In the genomic region with DNA sequence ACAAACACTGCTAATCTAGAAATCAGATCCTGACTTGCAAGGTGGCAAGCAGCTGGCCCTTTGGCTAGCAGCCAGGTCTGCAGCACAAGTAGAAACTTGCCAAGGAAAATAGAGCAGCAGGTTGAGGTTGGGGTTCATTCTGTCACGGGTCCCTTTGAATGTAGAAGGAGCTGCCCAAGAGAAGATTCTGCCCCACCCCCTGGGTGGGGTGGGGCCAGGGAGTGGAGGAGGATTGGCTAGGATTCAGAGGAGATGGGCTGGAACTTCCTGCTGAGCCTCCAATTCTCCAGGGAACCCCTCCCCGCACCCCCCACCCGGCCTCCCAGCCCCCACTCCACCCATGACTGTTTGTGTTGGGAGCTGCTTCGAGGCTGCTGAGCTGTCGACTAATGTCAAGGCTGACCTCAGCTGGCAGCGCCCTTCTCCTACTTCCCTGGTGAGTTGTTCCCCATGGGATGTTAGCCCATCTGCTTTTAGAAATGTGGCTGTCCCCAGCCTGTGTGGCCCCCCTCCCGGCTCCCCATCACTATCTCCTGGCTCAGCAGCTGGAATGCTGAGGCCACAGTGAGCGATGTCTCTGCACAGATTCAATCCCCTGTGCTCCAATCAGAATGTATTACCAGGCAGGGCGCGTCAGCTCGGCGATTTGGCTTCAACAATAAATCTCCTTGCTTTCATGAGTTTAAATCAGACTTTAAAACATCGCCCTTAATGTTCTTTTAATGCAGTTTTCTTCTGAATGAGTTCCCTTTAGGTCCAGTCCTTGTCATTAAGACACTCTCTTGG, we compare ENCODE assay signal across 8 mouse cellular contexts.
A peak's percentile ranks its signal among the peaks of the same experiment; 100 is the strongest.
DNase-seq lines count a peak whose midpoint lies in the region; ATAC-seq lines count a peak whose summit lies in the region.

No protein-coding gene starts in this region.

- no peaks in the 10 kb centered on the region for H3K36me3 ChIP-seq in megakaryocyte, embryonic 14.5 days (replicated peaks; ENCODE audit: low read length)
- no peaks in the 10 kb centered on the region for H3K36me3 ChIP-seq in embryonic facial prominence, embryonic 10.5 days (replicated peaks)
- H3K36me3 ChIP-seq in heart, embryonic 16.5 days (ENCODE audit: control insufficient read depth, insufficient read depth) = no peaks in the 10 kb centered on the region
- no peaks in the 10 kb centered on the region for H3K36me3 ChIP-seq in midbrain, embryonic 10.5 days

- H3K27me3 ChIP-seq in megakaryocyte, embryonic 14.5 days (replicated peaks) = peaks cover 50% of the 10 kb centered on the region
- peaks cover 17% of the 10 kb centered on the region for H3K27me3 ChIP-seq in embryonic facial prominence, embryonic 10.5 days (replicated peaks; ENCODE audit: low read depth, poor library complexity, severe bottlenecking)
- peaks cover 3% of the 10 kb centered on the region for H3K27me3 ChIP-seq in heart, embryonic 16.5 days (ENCODE audit: control insufficient read depth, insufficient read depth, low read length)
- peaks cover 29% of the 10 kb centered on the region for H3K27me3 ChIP-seq in midbrain, embryonic 10.5 days (ENCODE audit: low read depth, poor library complexity, severe bottlenecking)

- peak overlapping the region; percentile 51; the same call in 1 of the 2 replicates for H3K27ac ChIP-seq in embryonic facial prominence, embryonic 10.5 days (replicated peaks)
- no peak overlapping the region for H3K27ac ChIP-seq in heart, embryonic 16.5 days (ENCODE audit: low read length)
- peak overlapping the region; percentile 70 for H3K27ac ChIP-seq in midbrain, embryonic 10.5 days (replicated peaks)

- WGBS in embryonic facial prominence, embryonic 10.5 days = 2% methylated on average over 13 of the region's 13 CpGs
- WGBS in heart, embryonic 16.5 days = 2% methylated on average over 12 of the region's 13 CpGs
- WGBS in midbrain, embryonic 10.5 days = 2% methylated on average over 13 of the region's 13 CpGs

- 0 out of 2 replicates have a peak overlapping the region, but pooled peaks have one; percentile 11 for H3K9ac ChIP-seq in heart, embryonic 16.5 days (ENCODE audit: low read length)

- peak overlapping the region; percentile 77 for H3K4me3 ChIP-seq in megakaryocyte, embryonic 14.5 days (replicated peaks)
- H3K4me3 ChIP-seq in embryonic facial prominence, embryonic 10.5 days = peak overlapping the region; percentile 52
- H3K4me3 ChIP-seq in heart, embryonic 16.5 days (ENCODE audit: low read length) = peak overlapping the region; percentile 25; the same call in 1 of the 2 replicates
- H3K4me3 ChIP-seq in midbrain, embryonic 10.5 days = peak overlapping the region; percentile 47

- DNase-seq in embryonic facial prominence, embryonic 10.5 days (ENCODE audit: low spot score) = peak; percentile 62
- DNase-seq in kidney, postnatal 14 days = peak; percentile 85
- peak; percentile 57 for DNase-seq in midbrain, embryonic 10.5 days (ENCODE audit: low spot score)
- DNase-seq in urinary bladder, postnatal 14 days (ENCODE audit: low spot score) = peak; percentile 79
- no peak for DNase-seq in spleen, postnatal 14 days (ENCODE audit: low spot score in 2 of 2)

- H3K9me3 ChIP-seq in megakaryocyte, embryonic 14.5 days = no peaks in the 10 kb centered on the region
- no peaks in the 10 kb centered on the region for H3K9me3 ChIP-seq in embryonic facial prominence, embryonic 10.5 days
- H3K9me3 ChIP-seq in heart, embryonic 16.5 days (replicated peaks; ENCODE audit: control insufficient read depth, low read length) = no peaks in the 10 kb centered on the region
- no peaks in the 10 kb centered on the region for H3K9me3 ChIP-seq in midbrain, embryonic 10.5 days (replicated peaks)

- peaks cover 9% of the 10 kb centered on the region; the same call in 1 of the 2 replicates for H3K4me1 ChIP-seq in megakaryocyte, embryonic 14.5 days
- H3K4me1 ChIP-seq in embryonic facial prominence, embryonic 10.5 days = peaks cover 18% of the 10 kb centered on the region
- H3K4me1 ChIP-seq in heart, embryonic 16.5 days (ENCODE audit: control insufficient read depth, insufficient read depth, low read length) = no peaks in the 10 kb centered on the region; the same call in 1 of the 2 replicates
- peaks cover 31% of the 10 kb centered on the region for H3K4me1 ChIP-seq in midbrain, embryonic 10.5 days

- no peak for ATAC-seq in megakaryocyte, adult 5-6 weeks (ENCODE audit: poor library complexity, severe bottlenecking)
- peak; percentile 67 for ATAC-seq in heart, embryonic 16.5 days (replicated peaks; ENCODE audit: extremely low read depth, insufficient read depth, low FRiP score)

- peak overlapping the region; percentile 58 for H3K4me2 ChIP-seq in heart, embryonic 16.5 days (ENCODE audit: low read depth, low read length)

Comparison
In these comparisons a context has a peak if more than half of its experiments do, and no peak if none do; other contexts are left out.
1. H3K4me3 ChIP-seq: peak in every context shown above with its lines; median percentile 77 in megakaryocyte, embryonic 14.5 days; 52 in embryonic facial prominence, embryonic 10.5 days; 47 in midbrain, embryonic 10.5 days; 25 in heart, embryonic 16.5 days.
2. DNase-seq: peak in embryonic facial prominence, embryonic 10.5 days (single experiment), kidney, postnatal 14 days (single experiment), midbrain, embryonic 10.5 days (single experiment) and urinary bladder, postnatal 14 days (single experiment); none in spleen, postnatal 14 days (0 of 2).